Comparison of ENCODE assay signal across 18 mouse cellular contexts in the genomic region with DNA sequence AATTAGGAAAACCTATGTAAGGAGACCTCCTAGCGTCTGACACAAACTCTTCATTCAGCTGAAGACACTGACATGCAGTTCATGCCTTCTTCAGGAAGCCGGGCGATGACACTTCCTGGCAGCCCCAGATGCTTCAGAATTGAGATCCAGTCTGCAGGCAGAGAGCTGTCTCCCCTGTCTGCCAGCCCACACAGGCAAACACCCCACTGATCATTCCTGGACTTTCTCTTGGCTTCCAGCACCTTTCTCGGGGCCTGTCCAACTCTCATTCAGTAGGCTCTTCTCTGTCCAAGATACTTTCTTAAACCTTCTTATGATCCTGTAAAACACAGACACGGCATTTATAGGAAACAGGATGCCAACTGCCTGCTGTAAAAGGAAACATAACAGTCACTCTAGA. TPM values are rescaled to one million over a fixed set of nuclear protein-coding genes. Genes with fewer than 3 reads are reported as not detected.
"Had no signal": no experiment of that assay in that cellular context is flagged by ENCODE, and none has a peak within 500 bp of the region (broad histone marks: within the 10 kb centered on the region; RNA-seq: fewer than 3 reads in every experiment).

No protein-coding gene starts in this region.

- H3K36me3 ChIP-seq: neural tube, embryonic 13.5 days; neural tube, embryonic 15.5 days; stomach, embryonic 15.5 days had no signal

- H3K27ac ChIP-seq: neural tube, embryonic 13.5 days; neural tube, embryonic 15.5 days; stomach, embryonic 15.5 days; stomach, postnatal 0 days had no signal

- H3K4me1 ChIP-seq: neural tube, embryonic 13.5 days; neural tube, embryonic 15.5 days; stomach, embryonic 15.5 days had no signal

- DNase-seq: retina, postnatal 1 day; right cerebral cortex, adult 18-20 months; right cerebral cortex, postnatal 14 days; right cerebral cortex, postnatal 25 days; right cerebral cortex, postnatal 4 days; spleen, adult 18-20 months; thymus, adult 18-20 months; thymus, adult 2 months; thymus, postnatal 14 days; thymus, postnatal 25 days; thymus, postnatal 36 days; thymus, postnatal 4 days had no signal

- H3K4me3 ChIP-seq: neural tube, embryonic 13.5 days; neural tube, embryonic 15.5 days; stomach, embryonic 15.5 days had no signal

- H3K4me2 ChIP-seq: neural tube, embryonic 13.5 days; neural tube, embryonic 15.5 days; stomach, embryonic 15.5 days had no signal

- H3K9ac ChIP-seq: neural tube, embryonic 13.5 days; neural tube, embryonic 15.5 days; stomach, embryonic 15.5 days had no signal

- H3K9me3 ChIP-seq: neural tube, embryonic 13.5 days; neural tube, embryonic 15.5 days; stomach, embryonic 15.5 days had no signal

- H3K27me3 ChIP-seq: neural tube, embryonic 13.5 days; neural tube, embryonic 15.5 days; stomach, embryonic 15.5 days had no signal

RNA-seq across cellular contexts. Expression of gene Adamts16, which starts 50.0 kb away (rescaled TPM):
- total RNA-seq: neutrophil, adult 5-6 weeks had no signal
- polyA plus RNA-seq: small intestine, adult 2 months had no signal
